Mouse (Mus musculus): ENCODE data around the gene AI837181. TPM values are rescaled to one million over a fixed set of nuclear protein-coding genes. Genes with fewer than 3 reads are reported as not detected.
A peak's percentile ranks its signal among the peaks of the same experiment; 100 is the strongest.

AI837181 gene
- polyA plus RNA-seq, 1 experiment from 2014 or later: 24.0 TPM

DNA sequence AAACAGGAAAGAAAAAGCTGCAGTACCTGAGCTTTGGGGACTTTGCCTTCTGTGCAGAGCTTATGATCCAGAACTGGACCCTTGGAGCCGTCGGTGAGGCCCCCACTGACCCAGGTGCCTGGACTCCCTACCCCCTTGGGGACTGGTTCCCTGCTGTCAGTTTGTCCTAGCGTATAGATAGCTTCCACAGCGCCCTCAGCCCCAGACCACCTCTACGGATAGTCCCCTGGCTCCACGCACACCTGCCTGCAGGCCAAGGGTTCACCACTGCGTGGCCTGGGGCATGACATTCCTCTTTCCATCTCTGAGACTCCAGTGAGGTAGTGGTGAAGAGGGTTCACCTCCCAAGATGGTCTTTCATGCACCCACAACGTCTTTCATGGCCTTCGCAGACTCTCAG is 38.3 kb downstream of the AI837181 start:
- Histone ChIP-seq H3K4me1 (peaks cover 24% of the 10 kb centered on the region), H3K4me3 (no peak overlapping the region), H3K27me3 (replicated peaks) (0 out of 2 replicates have a peak, but pooled peaks cover 5% of the 10 kb centered on the region), H3K27ac (no peak overlapping the region), H3K36me3 (peaks cover 52% of the 10 kb centered on the region), H3K9me3 (replicated peaks) (no peaks in the 10 kb centered on the region), H3K9ac (no peak overlapping the region), H3K4me2 (no peak overlapping the region)
- ATAC-seq: no peak
- 83% methylated on average over 9 of the region's 9 CpGs for WGBS (ENCODE audit: insufficient replicate concordance)

DNA sequence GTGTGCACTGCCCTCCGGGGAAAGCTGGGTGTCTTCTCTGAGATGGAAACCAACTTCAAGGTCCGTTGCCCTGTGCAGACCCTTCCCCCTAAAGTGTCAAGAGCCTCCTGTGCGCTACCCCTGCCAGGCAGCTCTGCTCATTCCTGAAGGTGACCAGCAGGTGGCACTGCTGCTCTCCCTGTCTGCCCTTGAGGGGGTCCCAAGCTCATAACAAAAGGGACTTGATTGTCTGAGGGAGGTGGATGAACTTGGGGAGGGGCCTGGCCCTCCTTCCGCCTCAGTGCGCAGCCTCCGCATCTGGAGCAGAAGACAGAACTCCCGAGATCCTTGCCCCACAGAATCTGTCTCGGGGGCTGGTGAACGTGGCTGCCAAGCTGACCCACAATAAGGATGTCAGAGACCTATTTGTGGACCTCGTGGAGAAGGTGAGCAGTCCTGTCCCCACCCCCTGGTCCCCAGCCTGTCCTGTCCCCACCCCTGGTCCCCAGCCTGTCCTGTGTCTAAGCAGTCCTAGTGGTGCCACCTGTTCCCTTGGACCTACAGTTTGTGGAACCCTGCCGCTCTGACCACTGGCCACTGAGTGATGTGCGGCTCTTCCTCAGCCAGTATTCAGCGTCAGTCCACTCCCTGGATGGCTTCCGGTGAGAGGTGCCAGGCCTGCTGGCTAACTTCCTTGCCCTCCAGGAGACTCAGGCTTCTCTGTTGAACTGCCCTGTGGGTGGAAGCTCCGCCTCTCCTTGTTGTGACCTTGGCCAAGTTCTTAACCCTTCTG is 39.0 kb downstream of the AI837181 start:
- Histone ChIP-seq H3K4me1 (peaks cover 24% of the 10 kb centered on the region), H3K4me3 (no peak overlapping the region), H3K9ac (no peak overlapping the region; the same call in 1 of the 2 replicates), H3K36me3 (peaks cover 52% of the 10 kb centered on the region), H3K4me2 (no peak overlapping the region), H3K27ac (no peak overlapping the region), H3K27me3 (replicated peaks) (0 out of 2 replicates have a peak, but pooled peaks cover 3% of the 10 kb centered on the region), H3K9me3 (replicated peaks) (no peaks in the 10 kb centered on the region)
- no peak for ATAC-seq
- 60% methylated on average over 15 of the region's 15 CpGs for WGBS (ENCODE audit: insufficient replicate concordance)

DNA sequence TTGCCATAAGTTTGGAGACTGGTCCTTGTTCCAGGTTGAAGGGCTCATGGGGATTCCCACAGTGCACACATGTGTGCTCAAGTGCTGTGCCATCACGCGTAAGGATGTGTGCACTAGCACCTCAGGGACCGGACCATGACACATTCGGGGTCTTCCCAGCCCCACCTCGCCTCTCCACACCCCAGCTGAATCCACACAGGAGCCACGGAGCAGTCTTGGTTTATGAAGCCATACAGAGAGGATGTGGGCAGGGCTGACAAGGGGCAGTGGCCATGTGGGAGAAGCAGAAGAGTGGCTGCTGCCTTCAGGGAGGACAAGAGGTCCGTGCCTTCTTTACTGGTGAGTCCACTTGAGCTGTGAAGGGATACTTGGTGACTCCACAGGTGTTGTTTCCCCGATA is 40.1 kb downstream of the AI837181 start:
- Histone ChIP-seq H3K27ac (no peak overlapping the region), H3K4me3 (no peak overlapping the region), H3K27me3 (replicated peaks) (no peaks in the 10 kb centered on the region), H3K9me3 (replicated peaks) (no peaks in the 10 kb centered on the region), H3K36me3 (peaks cover 52% of the 10 kb centered on the region), H3K4me2 (no peak overlapping the region), H3K9ac (no peak overlapping the region), H3K4me1 (peaks cover 17% of the 10 kb centered on the region)
- no peak for ATAC-seq
- 88% methylated on average over 8 of the region's 8 CpGs for WGBS (ENCODE audit: insufficient replicate concordance)

DNA sequence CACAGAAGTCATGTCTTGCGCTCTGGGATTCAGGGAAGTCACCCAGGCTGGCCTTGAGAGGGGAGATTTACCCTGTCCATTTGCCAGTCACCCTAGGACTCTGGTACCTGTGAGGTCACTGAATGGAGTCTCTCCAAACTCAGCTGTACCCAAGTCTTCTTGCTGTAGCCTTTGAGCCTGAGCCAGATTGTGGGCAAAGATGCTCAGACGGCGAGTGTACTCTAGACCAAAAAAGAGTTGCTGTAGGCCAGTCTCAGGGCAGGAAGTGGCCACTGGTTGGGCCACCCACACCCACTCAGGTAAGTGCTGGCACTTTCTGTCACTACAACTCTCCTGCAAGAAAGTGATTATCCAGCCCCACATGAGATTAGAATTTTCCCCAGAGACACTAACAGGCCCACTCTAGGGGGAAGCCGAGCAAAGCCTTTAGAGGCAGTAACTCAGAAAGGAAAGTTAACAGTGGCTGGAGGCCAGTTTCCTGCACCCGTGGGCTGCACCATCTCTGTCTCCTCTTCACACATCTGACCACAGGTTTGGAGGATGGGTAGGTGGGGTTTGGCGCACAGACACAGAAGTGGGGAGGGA is 42.1 kb downstream of the AI837181 start:
- ATAC-seq: no peak
- Histone ChIP-seq H3K4me2 (no peak overlapping the region), H3K27me3 (replicated peaks) (no peaks in the 10 kb centered on the region), H3K9ac (no peak overlapping the region), H3K4me1 (peaks cover 5% of the 10 kb centered on the region), H3K9me3 (replicated peaks) (no peaks in the 10 kb centered on the region), H3K27ac (no peak overlapping the region), H3K36me3 (peaks cover 52% of the 10 kb centered on the region), H3K4me3 (no peak overlapping the region)
- WGBS (ENCODE audit: insufficient replicate concordance): 76% methylated on average over 6 of the region's 6 CpGs

DNA sequence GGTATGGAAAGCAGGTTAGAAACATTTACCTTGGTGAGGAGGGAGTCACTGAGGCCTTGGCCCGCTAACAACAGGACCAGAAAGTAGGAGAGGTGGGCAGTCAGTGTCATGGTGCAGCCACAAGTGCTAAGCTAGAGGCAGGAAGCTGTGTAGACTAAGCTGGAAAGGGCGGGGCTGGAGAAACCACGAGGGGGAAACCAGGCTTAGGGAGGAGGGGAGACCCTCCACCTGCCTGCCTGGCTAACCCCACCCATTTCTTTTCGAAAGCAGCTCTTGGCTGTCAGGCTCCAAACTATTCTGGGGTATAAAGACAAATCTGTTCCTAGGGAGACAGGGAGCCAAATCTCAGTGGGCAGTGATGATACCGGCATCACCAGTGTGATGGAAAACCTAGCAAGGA is 43.4 kb downstream of the AI837181 start, which contains the start of gene Ctsw:
TSS of gene Ctsw (minus strand) at position 134 of the 400 bp plus-strand sequence.
- H3K9ac ChIP-seq: no peak within 1 kb of the TSS
- H3K4me2 ChIP-seq: no peak within 1 kb of the TSS
- H3K9me3 ChIP-seq (replicated peaks): no peaks in the 10 kb centered on the region
- H3K4me1 ChIP-seq: peaks cover 9% of the 10 kb centered on the region
- peaks cover 4% of the 10 kb centered on the region; the same call in 1 of the 2 replicates for H3K27me3 ChIP-seq (replicated peaks)
- H3K36me3 ChIP-seq: peaks cover 41% of the 10 kb centered on the region
- H3K27ac ChIP-seq: no peak within 1 kb of the TSS
- 39% methylated on average over 5 of the region's 5 CpGs for WGBS (ENCODE audit: insufficient replicate concordance)
- no peak within 1 kb of the TSS for H3K4me3 ChIP-seq
- no peak for ATAC-seq

DNA sequence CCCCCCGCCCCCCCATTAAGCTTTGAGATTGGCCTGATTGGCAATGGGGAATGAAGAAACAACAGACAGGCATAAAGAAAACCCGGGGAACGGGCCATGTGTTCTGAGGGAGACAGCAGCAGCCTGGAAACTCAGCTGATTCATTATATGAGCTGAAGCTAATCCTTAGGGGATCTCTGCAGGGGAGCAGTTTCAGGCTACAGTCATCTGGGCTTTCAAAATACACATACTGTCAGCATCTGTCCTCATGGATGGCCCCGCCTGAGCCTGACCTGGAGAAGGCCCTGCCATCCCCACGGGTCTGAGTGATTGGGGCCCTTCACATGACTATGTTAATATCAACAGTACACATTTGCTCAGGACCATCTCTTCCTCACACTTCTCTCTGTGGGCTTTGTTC is 46.9 kb downstream of the AI837181 start:
- ATAC-seq: no peak
- Histone ChIP-seq H3K36me3 (peaks cover 6% of the 10 kb centered on the region), H3K4me2 (no peak overlapping the region), H3K9me3 (replicated peaks) (no peaks in the 10 kb centered on the region), H3K4me1 (peaks cover 36% of the 10 kb centered on the region), H3K27me3 (replicated peaks) (peaks cover 31% of the 10 kb centered on the region), H3K27ac (no peak overlapping the region), H3K4me3 (no peak overlapping the region), H3K9ac (no peak overlapping the region)
- WGBS (ENCODE audit: insufficient replicate concordance): 73% methylated on average over 5 of the region's 5 CpGs

DNA sequence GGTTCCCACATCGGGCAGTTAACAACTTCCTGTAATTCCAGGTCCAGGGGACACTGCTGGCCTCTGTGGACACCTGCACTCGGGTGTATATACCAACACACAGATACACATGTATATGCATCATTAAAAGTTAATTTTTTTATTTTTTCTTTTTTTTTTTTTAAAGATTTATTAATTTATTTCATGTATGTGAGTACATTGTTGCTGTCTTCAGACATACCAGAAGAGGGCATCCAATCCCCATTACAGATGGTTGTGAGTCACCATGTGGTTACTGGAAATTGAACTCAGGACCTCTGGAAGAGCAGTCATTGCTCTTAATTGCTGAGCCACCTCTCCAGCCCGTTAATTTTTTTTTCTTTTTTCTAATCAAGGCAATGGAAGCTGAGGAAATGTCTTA is 47.9 kb downstream of the AI837181 start:
- no peak overlapping the region for H3K9ac ChIP-seq
- no peak overlapping the region for H3K27ac ChIP-seq
- no peaks in the 10 kb centered on the region for H3K9me3 ChIP-seq (replicated peaks)
- H3K36me3 ChIP-seq: no peaks in the 10 kb centered on the region
- H3K27me3 ChIP-seq (replicated peaks): peaks cover 31% of the 10 kb centered on the region
- ATAC-seq: no peak
- 58% methylated on average over 3 of the region's 3 CpGs for WGBS (ENCODE audit: insufficient replicate concordance)
- H3K4me3 ChIP-seq: no peak overlapping the region
- peaks cover 36% of the 10 kb centered on the region for H3K4me1 ChIP-seq
- H3K4me2 ChIP-seq: 0 out of 2 replicates have a peak overlapping the region, but pooled peaks have one; percentile 88

DNA sequence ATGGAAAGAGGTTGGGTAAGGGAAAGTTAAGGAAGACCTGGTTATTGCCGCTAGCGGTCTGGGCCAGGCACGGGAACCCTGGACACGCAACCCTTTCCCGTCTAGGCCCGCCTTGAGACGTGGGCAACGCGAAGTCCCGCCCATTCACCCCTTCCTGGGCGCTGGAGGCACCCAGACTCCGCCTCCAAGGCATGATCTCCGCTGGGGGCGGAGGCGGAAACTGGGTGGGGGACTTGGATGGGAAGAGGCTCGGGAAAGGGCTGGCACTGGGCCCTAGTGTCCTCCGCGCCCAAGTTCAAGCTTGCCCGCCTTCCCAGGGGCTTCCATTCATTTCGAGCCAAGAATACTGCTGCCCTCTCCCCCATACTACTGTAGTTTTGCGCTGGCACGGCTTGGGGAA is 48.8 kb downstream of the AI837181 start, which contains the start of gene Efemp2:
TSS of gene Efemp2 (plus strand) at position 235 of the 400 bp plus-strand sequence.
- Histone ChIP-seq H3K27ac (peak within 1 kb of the TSS; percentile 65), H3K36me3 (0 out of 2 replicates have a peak, but pooled peaks cover 5% of the 10 kb centered on the region), H3K9me3 (replicated peaks) (no peaks in the 10 kb centered on the region), H3K27me3 (replicated peaks) (peaks cover 31% of the 10 kb centered on the region), H3K4me2 (peak within 1 kb of the TSS; percentile 88), H3K4me3 (peak within 1 kb of the TSS; percentile 61), H3K4me1 (peaks cover 31% of the 10 kb centered on the region), H3K9ac (peak within 1 kb of the TSS; percentile 67)
- WGBS (ENCODE audit: insufficient replicate concordance): 2% methylated on average over 22 of the region's 22 CpGs
- ATAC-seq: peak; percentile 70

DNA sequence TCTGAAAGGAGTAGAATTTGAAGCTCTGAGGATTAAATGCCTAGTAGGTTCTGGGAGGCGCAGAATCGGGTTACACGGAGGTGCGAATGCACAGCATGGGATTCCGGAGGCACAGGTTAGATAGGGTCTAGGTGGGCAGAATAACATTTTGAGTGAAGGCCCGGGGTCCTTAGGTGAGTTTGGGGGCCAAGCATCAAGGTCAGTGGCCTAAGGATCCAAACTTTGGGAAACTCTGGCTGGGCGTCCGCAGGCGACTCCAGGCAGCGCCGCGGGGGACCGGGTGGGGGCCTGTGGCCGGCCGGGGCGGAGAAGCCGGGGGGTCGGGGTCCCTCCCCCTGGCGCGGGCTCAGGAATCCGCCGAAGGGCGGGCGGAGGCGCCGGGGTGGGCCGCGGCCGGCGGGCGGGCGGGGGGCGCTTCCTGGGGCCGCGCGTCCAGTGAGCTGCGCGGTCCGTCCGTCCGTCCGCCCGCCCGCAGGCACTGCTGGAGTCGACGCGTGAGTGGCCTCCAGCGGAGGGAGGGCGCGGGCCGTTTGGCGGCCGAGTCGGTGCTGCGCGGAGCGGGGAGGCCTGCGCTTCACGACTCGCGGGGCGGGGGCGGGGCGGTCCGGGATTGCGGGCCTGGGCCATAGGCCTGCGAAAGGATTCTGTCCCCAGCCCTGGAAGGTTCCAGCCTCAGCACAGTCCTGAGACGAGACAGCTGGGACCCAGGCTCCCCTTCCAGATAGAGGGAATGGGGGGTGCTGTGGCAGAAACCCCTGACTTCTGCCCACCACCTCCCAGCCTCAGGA is 49.5 kb downstream of the AI837181 start:
- Histone ChIP-seq H3K36me3 (0 out of 2 replicates have a peak, but pooled peaks cover 5% of the 10 kb centered on the region), H3K4me1 (peaks cover 31% of the 10 kb centered on the region), H3K27me3 (replicated peaks) (peaks cover 31% of the 10 kb centered on the region), H3K27ac (peak overlapping the region; percentile 65), H3K9ac (peak overlapping the region; percentile 67), H3K9me3 (replicated peaks) (no peaks in the 10 kb centered on the region), H3K4me3 (peak overlapping the region; percentile 61), H3K4me2 (peak overlapping the region; percentile 88)
- WGBS (ENCODE audit: insufficient replicate concordance): 2% methylated on average over 58 of the region's 68 CpGs
- no peak for ATAC-seq

DNA sequence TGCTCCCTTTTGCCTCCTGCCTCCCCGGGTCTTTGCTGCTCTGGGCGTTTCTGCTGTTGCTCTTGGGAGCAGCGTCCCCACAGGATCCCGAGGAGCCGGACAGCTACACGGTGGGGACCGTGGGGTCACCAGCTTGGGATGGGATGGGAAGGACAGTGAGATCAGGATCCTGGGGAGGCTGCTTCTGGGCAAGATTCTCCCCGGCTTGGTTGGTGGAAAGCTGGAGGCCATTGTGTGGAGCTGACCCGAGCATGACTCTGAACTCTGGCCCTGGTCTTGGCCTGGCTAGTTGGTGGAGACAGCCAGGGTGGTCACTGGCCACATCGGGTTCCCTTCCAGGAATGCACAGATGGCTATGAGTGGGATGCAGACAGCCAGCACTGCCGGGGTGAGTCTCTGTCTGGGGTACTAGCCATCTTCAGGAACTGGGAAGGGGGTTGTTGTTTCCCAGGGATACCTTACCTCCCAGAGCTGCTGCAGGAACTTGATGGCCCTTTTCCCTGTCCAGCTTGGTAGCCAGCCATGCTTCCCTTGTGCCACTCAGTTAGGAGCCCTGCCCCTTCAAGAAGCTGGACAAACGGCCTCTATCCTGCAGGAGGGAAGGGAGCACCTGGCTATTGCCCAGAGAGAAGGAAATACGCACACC is 50.2 kb downstream of the AI837181 start:
- Histone ChIP-seq H3K4me1 (peaks cover 31% of the 10 kb centered on the region), H3K9ac (peak overlapping the region; percentile 67), H3K27ac (peak overlapping the region; percentile 65), H3K9me3 (replicated peaks) (no peaks in the 10 kb centered on the region), H3K4me3 (peak overlapping the region; percentile 61), H3K27me3 (replicated peaks) (peaks cover 31% of the 10 kb centered on the region), H3K36me3 (0 out of 2 replicates have a peak, but pooled peaks cover 5% of the 10 kb centered on the region), H3K4me2 (peak overlapping the region; percentile 88)
- 42% methylated on average over 13 of the region's 13 CpGs for WGBS (ENCODE audit: insufficient replicate concordance)
- ATAC-seq: no peak; the same call in 1 of the 2 replicates
